Mouse (Mus musculus) CD4-positive, CD25-positive, alpha-beta regulatory T cell, adult 2 months (primary cell): ENCODE measurements around the gene Polr3c.
"Not testable (repeated sequence)": the region's sequence is repeated elsewhere in the genome, so short reads cannot be mapped to it uniquely, and the experiment has no call there.

Experiments
- DNase-seq: peaks from one replicate; pipeline ENCODE4 v3.0.0-alpha.2; 2012; ENCODE audit warnings: low read depth, low spot score

Polr3c gene

GRCm38 (mm10) chr3:96678456-96678855, 49.0 kb downstream of the Polr3c start:
- DNase-seq = no peak

- no peak for DNase-seq
Measured at GRCm38 (mm10) chr3:96675690-96676089, 51.7 kb downstream of the Polr3c start.

- peak; percentile 58 for DNase-seq
Measured at GRCm38 (mm10) chr3:96675171-96675570, 52.3 kb downstream of the Polr3c start.

- DNase-seq = no peak
Measured at GRCm38 (mm10) chr3:96674442-96674841, 53.0 kb downstream of the Polr3c start.

GRCm38 (mm10) chr3:96673514-96673913, 53.9 kb downstream of the Polr3c start:
- DNase-seq = no peak

- no peak for DNase-seq
Measured at GRCm38 (mm10) chr3:96671519-96671918, 55.9 kb downstream of the Polr3c start.

GRCm38 (mm10) chr3:96669727-96670468, 57.5 kb downstream of the Polr3c start, which contains the start of gene Ankrd35:
Ankrd35 (plus strand) TSS chr3:96670131.
- DNase-seq = peak; percentile 91

- no peak for DNase-seq
Measured at GRCm38 (mm10) chr3:96668424-96669067, 58.9 kb downstream of the Polr3c start.

- DNase-seq = peak; percentile 65
Measured at GRCm38 (mm10) chr3:96667316-96667715, 60.1 kb downstream of the Polr3c start.

GRCm38 (mm10) chr3:96666916-96667315, 60.5 kb downstream of the Polr3c start:
- DNase-seq = no peak

- DNase-seq = not testable (repeated sequence)
Measured at GRCm38 (mm10) chr3:96665732-96666363, 61.6 kb downstream of the Polr3c start.

GRCm38 (mm10) chr3:96663432-96664239, 63.8 kb downstream of the Polr3c start:
- DNase-seq = peak; percentile 77

GRCm38 (mm10) chr3:96662731-96663316, 64.6 kb downstream of the Polr3c start:
- DNase-seq = no peak
